Mouse (Mus musculus) lung, postnatal 0 days (tissue): Measurements from ENCODE around the gene Sdccag8. TPM values are rescaled to one million over a fixed set of nuclear protein-coding genes. Genes with fewer than 3 reads are reported as not detected.

ENCODE experiments used
- ATAC-seq: fragments of 200-750 bp; cut with Nextera tagmentation; 2 replicates; pipeline ENCODE4 v1.8.0; 2017; ENCODE audit warnings: moderate library complexity
- DNase-seq: peaks from one replicate; pipeline ENCODE4 v3.0.0-alpha.2; 2016; ENCODE audit warnings: low spot score
- H3K27ac ChIP-seq: fragments of 300-500 bp; sonication (generic); 2 replicates; pipeline ENCODE4 v1.5.1; 2014; ENCODE audit warnings: antibody characterized with exemption, mild to moderate bottlenecking, low read length, mixed read lengths
- H3K27me3 ChIP-seq: fragments of 300-500 bp; sonication (generic); replicated peaks from 2 replicates; pipeline ENCODE4 v1.6.1; 2014; ENCODE audit warnings: low read length, mixed read lengths; ENCODE audit not compliant: insufficient read depth
- H3K36me3 ChIP-seq: fragments of 300-500 bp; sonication (generic); 2 replicates; pipeline ENCODE4 v1.6.1; 2014; ENCODE audit warnings: low read length, mixed read lengths; ENCODE audit not compliant: insufficient read depth
- H3K4me1 ChIP-seq: fragments of 300-500 bp; sonication (generic); 2 replicates; pipeline ENCODE4 v1.6.1; 2014; ENCODE audit warnings: antibody characterized with exemption, low read depth, low read length, mixed read lengths; ENCODE audit not compliant: insufficient read depth
- H3K4me2 ChIP-seq: fragments of 300-500 bp; sonication (generic); replicated peaks from 2 replicates; pipeline ENCODE4 v1.6.1; 2014; ENCODE audit warnings: low read depth, mild to moderate bottlenecking, low read length, moderate library complexity, mixed read lengths
- H3K4me3 ChIP-seq: fragments of 300-500 bp; sonication (generic); 2 replicates; pipeline ENCODE4 v1.5.1; 2014; ENCODE audit warnings: low read depth, low read length
- H3K9ac ChIP-seq: fragments of 300-500 bp; sonication (generic); replicated peaks from 2 replicates; pipeline ENCODE4 v1.6.1; 2014; ENCODE audit warnings: low read depth, mild to moderate bottlenecking
- H3K9me3 ChIP-seq: fragments of 300-500 bp; sonication (generic); 2 replicates; pipeline ENCODE4 v1.6.1; 2016; ENCODE audit warnings: low read length, mixed read lengths
- CTCF ChIP-seq: IDR thresholded peaks from 2 replicates; pipeline ENCODE4 v1.5.1; 2016; ENCODE audit warnings: antibody characterized with exemption, mild to moderate bottlenecking
- EP300 ChIP-seq: IDR thresholded peaks from 2 replicates; pipeline ENCODE4 v1.6.1; 2016; ENCODE audit warnings: antibody characterized with exemption, mild to moderate bottlenecking, control low read depth
- WGBS: fragments of 180-500 bp; shearing (Covaris S2); extraction: QIAGEN DNeasy Blood & Tissue Kit; methylation state at CpG from one replicate; pipeline ENCODE4 v1.1.7; 2014; 5-methylcytosine and 5-hydroxymethylcytosine counted together
- polyA plus RNA-seq: library from polyadenylated mRNA; unstranded; fragments of >200 nt; fragmentation: Nextera tagmentation; extraction: Ambion mirVana; gene quantifications from 2 replicates; pipeline ENCODE4 v1.2.1, GENCODE M21; 2015

The Sdccag8 gene
- polyA plus RNA-seq, 1 experiment from 2014 or later = 14.5 TPM

- H3K4me1 ChIP-seq = no peaks in the 10 kb centered on the region
- H3K27me3 ChIP-seq = no peaks in the 10 kb centered on the region
- no peak overlapping the region for H3K9ac ChIP-seq
- TF ChIP-seq CTCF (no peak), EP300 (no peak)
- DNase-seq (no peak), ATAC-seq (no peak)
- H3K4me3 ChIP-seq = no peak overlapping the region
- no peaks in the 10 kb centered on the region for H3K36me3 ChIP-seq
- WGBS = 94% methylated on average over 1 of the region's 1 CpGs
- no peak overlapping the region for H3K4me2 ChIP-seq
- no peaks in the 10 kb centered on the region for H3K9me3 ChIP-seq
- H3K27ac ChIP-seq = no peak overlapping the region
Measured at GRCm38 (mm10) chr1:177031196-177031595, 216.7 kb downstream of the Sdccag8 start.

DNA sequence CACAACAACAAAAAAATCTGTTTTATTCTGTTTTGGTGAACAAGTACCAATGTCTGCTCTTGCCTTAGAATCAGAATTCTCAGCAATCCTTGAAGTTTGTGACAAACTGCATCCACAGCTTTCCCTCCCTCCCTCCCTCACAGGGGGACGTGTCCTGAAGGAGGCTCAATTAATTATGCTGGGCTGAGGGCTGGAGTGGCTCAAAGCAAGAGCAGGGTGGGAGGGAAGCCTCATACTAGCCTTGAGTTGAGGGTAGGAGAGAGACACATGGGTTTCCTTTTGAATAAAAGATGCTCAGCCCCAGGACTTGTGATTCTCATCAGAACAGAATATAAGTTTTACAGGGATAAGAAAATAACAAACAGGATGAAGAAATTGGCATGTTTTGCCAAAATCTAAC, 217.8 kb downstream of the Sdccag8 start:
- no peak for DNase-seq
- H3K36me3 ChIP-seq = no peaks in the 10 kb centered on the region
- H3K4me3 ChIP-seq = no peak overlapping the region
- no peak overlapping the region for H3K4me2 ChIP-seq
- no peaks in the 10 kb centered on the region for H3K4me1 ChIP-seq
- no peaks in the 10 kb centered on the region for H3K27me3 ChIP-seq
- no peak overlapping the region for H3K9ac ChIP-seq
- WGBS = 0% methylated on average over 1 of the region's 1 CpGs
- TF ChIP-seq EP300 (no peak), CTCF (no peak)
- H3K27ac ChIP-seq = no peak overlapping the region
- no peak for ATAC-seq
- H3K9me3 ChIP-seq = no peaks in the 10 kb centered on the region

GRCm38 (mm10) chr1:177035460-177035859, 221.0 kb downstream of the Sdccag8 start:
- Histone ChIP-seq H3K4me1 (no peaks in the 10 kb centered on the region), H3K4me2 (no peak overlapping the region), H3K36me3 (no peaks in the 10 kb centered on the region), H3K27ac (no peak overlapping the region), H3K27me3 (no peaks in the 10 kb centered on the region), H3K4me3 (no peak overlapping the region), H3K9me3 (no peaks in the 10 kb centered on the region), H3K9ac (no peak overlapping the region)
- ATAC-seq = no peak
- TF ChIP-seq CTCF = no peak
- no peak for TF ChIP-seq EP300
- no peak for DNase-seq
- WGBS = 89% methylated on average over 2 of the region's 2 CpGs

DNA sequence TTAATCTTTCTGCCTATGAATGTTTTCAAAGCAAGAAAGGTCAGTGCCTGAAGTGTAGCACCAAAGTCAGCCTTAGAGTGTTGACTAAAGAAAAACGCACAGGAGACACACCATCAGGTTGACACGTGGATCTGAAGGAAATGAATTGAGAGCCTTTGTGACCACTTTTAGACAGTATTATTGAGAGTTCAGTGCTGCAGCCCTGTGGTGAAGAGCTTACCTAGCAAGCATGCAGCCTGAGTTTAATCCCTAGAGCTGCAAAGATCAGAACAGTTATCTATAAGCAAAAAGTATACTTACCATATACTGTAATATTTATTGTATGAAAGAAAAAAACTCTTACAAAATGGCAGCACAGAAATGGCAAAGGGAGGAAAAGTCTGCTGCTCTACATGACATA, 223.9 kb downstream of the Sdccag8 start:
- no peaks in the 10 kb centered on the region for H3K9me3 ChIP-seq
- no peaks in the 10 kb centered on the region for H3K27me3 ChIP-seq
- H3K4me2 ChIP-seq = no peak overlapping the region
- WGBS = 48% methylated on average over 2 of the region's 2 CpGs
- no peak for ATAC-seq
- H3K36me3 ChIP-seq = no peaks in the 10 kb centered on the region
- H3K27ac ChIP-seq = no peak overlapping the region
- H3K4me1 ChIP-seq = no peaks in the 10 kb centered on the region
- no peak overlapping the region for H3K9ac ChIP-seq
- TF ChIP-seq EP300 (no peak), CTCF (peak; percentile 13; the same call in 1 of the 2 replicates)
- no peak for DNase-seq
- no peak overlapping the region for H3K4me3 ChIP-seq

DNA sequence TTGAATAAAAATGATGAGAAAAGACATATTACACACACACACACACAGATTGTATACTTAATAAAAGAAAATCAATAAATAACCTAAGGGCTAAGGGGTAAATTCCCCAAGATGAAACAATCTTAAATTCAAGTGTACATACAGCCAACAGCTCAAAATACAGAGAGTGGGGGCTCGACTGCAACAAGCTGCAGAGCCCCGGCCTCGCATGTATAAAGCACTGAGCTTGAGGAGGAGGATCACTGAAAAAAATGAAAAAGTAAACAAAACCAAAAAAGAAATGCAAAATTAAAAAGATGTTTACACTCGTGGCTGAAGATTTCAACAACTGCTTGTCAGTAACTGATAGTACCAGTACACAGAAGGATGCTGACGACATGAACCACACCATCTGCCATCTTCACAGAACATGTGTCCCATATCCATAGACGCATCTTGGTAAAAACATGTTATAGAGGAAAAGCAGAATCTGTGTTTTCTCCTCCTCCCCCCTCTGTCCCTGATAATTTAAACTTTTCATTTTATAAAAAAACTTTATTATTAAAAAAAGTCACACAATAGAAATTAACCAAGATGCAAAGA, 224.7 kb downstream of the Sdccag8 start:
- WGBS = 45% methylated on average over 6 of the region's 6 CpGs
- Histone ChIP-seq H3K27ac (no peak overlapping the region), H3K9me3 (no peaks in the 10 kb centered on the region), H3K27me3 (no peaks in the 10 kb centered on the region), H3K36me3 (no peaks in the 10 kb centered on the region), H3K4me2 (no peak overlapping the region), H3K4me3 (no peak overlapping the region), H3K4me1 (no peaks in the 10 kb centered on the region), H3K9ac (no peak overlapping the region)
- ATAC-seq (peak; percentile 54), DNase-seq (peak; percentile 44)
- no peak for TF ChIP-seq EP300
- no peak for TF ChIP-seq CTCF

DNA sequence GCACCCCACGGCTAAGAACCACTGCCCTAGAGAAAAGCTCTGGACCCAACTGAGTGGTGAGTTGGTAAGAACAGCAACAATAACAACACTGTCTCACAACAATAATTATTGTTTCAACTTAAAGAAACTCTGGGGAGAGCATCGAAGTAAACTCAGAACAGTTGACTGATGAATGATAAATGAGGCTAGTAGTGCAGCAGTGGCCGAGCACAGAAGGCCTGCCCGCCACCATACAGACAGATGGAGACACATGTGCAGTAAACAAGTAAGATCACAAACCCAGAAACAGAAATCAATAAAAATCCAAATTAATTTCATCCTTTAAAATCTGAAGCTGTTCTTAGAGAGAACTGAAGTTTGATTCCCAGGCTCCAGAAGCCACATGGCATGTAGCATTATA, 225.6 kb downstream of the Sdccag8 start:
- Histone ChIP-seq H3K4me1 (no peaks in the 10 kb centered on the region), H3K4me2 (no peak overlapping the region), H3K9me3 (no peaks in the 10 kb centered on the region), H3K9ac (no peak overlapping the region), H3K36me3 (no peaks in the 10 kb centered on the region), H3K27ac (no peak overlapping the region), H3K27me3 (no peaks in the 10 kb centered on the region), H3K4me3 (no peak overlapping the region)
- DNase-seq (no peak), ATAC-seq (no peak)
- WGBS = 48% methylated on average over 4 of the region's 4 CpGs
- TF ChIP-seq CTCF (no peak), EP300 (no peak)

DNA sequence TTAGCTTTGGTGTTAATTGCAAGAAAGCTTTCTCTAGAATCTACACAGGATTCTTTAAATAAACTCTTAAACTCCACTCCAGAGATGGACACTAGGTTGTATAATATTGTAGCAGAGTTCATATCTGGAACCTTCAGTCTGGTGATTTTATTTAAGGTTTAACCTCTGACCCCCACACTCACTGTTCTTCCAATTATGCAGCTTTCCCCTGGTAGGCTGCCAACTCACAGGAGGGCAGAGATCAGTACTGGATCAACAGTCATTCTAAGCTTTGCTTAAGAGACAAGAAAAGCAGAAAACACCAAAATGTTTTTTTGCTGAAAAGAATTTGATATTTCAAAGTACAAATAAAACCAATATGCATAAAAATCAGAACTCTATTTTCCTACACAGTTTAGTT, 231.4 kb downstream of the Sdccag8 start:
- Histone ChIP-seq H3K9me3 (no peaks in the 10 kb centered on the region), H3K27me3 (no peaks in the 10 kb centered on the region), H3K9ac (no peak overlapping the region), H3K36me3 (no peaks in the 10 kb centered on the region), H3K4me2 (no peak overlapping the region), H3K4me3 (no peak overlapping the region), H3K4me1 (no peaks in the 10 kb centered on the region), H3K27ac (no peak overlapping the region)
- no peak for TF ChIP-seq EP300
- no peak for TF ChIP-seq CTCF
- DNase-seq = no peak
- no peak for ATAC-seq
